Mouse (Mus musculus) brown adipose tissue, adult 24 weeks (tissue): ENCODE results near the gene Phf11c. TPM values are rescaled to one million over a fixed set of nuclear protein-coding genes. Genes with fewer than 3 reads are reported as not detected.
"Not testable (repeated sequence)": the region's sequence is repeated elsewhere in the genome, so short reads cannot be mapped to it uniquely, and the experiment has no call there.

Source experiments
- H3K27ac ChIP-seq: fragments of 200-500 bp; replicated peaks from 2 replicates; pipeline ENCODE4 v1.5.1; 2012; ENCODE audit warnings: low read depth, mild to moderate bottlenecking, low read length
- H3K4me1 ChIP-seq: fragments of 200-500 bp; 2 replicates; pipeline ENCODE4 v1.6.1; 2012; ENCODE audit warnings: low read length, mixed read lengths; ENCODE audit not compliant: control insufficient read depth, insufficient read depth, insufficient read length
- H3K4me3 ChIP-seq: fragments of 200-500 bp; 2 replicates; pipeline ENCODE4 v1.5.1; 2012; ENCODE audit warnings: low read depth, mild to moderate bottlenecking, low read length, moderate library complexity; ENCODE audit not compliant: insufficient read depth
- polyA plus RNA-seq: library from polyadenylated mRNA; stranded (reverse); fragments of >200 nt; gene quantifications from 2 replicates; pipeline ENCODE4 v1.2.4, GENCODE M21; 2012; ENCODE audit not compliant: missing spikeins, insufficient read depth, insufficient read length

Gene Phf11c
- polyA plus RNA-seq, 1 experiment: not detected

DNA sequence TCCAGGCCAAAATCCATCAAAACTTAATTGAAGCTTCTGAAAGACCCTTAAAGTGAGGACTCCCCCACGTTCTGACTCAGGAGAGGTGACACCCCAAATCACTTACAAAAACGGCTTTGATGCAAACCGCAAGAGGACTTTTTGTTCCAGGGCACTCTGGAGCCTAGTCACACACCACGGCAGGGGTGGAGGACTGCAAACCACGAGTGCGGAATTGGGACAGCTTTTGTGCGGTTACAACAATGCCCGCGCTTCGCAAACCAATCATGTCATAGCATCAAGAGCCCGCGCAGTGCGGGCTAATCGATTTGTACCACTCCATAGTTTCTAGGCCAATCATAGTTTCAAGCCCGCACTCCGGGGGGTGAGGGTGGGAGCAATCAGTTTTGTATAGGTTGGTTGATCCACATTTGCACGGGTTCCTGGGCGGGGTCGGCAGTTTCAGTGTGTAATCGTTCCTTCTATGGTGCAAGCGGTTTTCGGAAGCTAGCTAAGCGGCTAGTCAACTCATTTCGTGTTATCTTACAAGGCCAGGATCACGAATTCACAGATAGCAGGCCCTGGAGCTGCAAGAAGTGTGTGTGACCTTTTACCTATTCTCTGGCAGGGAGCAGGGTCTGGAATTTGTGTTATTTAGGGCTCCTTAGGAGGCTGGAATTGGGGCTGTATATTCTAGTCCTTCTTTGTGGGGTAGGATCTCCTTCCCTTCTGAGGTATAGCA, 24.7 kb downstream of the Phf11c start:
- peaks cover 3% of the 10 kb centered on the region; the same call in 1 of the 2 replicates for H3K4me1 ChIP-seq
- no peak overlapping the region for H3K4me3 ChIP-seq
- no peak overlapping the region for H3K27ac ChIP-seq

DNA sequence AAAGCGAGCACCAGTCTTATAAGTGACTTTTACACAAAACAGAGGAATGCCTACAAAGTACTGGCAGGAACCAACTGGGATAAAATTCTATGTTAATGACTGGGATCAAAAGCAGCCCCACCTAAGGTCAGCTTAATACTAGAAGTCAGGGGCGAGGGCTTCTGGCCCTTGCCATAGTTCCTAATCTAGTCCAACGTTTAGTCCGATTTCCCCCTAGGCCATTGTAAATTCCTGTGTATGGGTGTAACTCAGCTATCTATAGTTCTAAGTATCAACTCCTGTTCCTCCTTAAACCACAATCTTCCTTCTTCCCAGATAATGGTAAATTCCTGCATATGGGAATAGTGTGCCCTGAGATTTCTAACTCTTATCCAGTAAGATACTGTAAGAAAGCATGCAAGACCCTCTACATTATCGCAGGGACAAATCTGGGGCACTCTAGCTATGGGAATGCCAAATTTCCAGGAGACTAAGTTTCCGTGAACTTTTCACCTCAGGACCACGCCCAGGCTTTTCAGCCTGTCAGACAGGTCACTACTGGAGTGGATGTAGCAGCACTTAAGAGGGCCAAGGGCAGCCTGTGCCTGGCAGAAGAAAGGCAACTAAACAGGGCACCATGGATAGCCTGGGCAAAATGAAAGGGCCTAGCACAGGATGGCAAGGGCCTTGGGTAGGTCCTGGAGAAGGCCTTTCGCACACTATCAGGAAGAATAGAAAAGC, 28.6 kb downstream of the Phf11c start:
- peaks cover 3% of the 10 kb centered on the region; the same call in 1 of the 2 replicates for H3K4me1 ChIP-seq
- H3K27ac ChIP-seq: no peak overlapping the region
- no peak overlapping the region for H3K4me3 ChIP-seq

GRCm38 (mm10) chr14:59365244-59365644, 29.9 kb downstream of the Phf11c start, which contains the start of gene Phf11d:
Gene Phf11d, minus strand, starts transcription at chr14:59365470.
- Histone ChIP-seq H3K4me1 (peaks cover 3% of the 10 kb centered on the region; the same call in 1 of the 2 replicates), H3K4me3 (peak within 1 kb of the TSS; percentile 61)

GRCm38 (mm10) chr14:59341189-59341588, 54.0 kb downstream of the Phf11c start, which contains the start of gene Phf11b:
Gene Phf11b, minus strand, starts transcription at chr14:59341351.
- H3K4me3 ChIP-seq: peak within 1 kb of the TSS; percentile 38
- not testable (repeated sequence) for H3K4me1 ChIP-seq, H3K27ac ChIP-seq

More at GRCm38 (mm10) chr14:59365244-59365644, 29.9 kb downstream of the Phf11c start, which contains the start of gene Phf11d:
- peak within 1 kb of the TSS; percentile 95 for H3K27ac ChIP-seq

DNA sequence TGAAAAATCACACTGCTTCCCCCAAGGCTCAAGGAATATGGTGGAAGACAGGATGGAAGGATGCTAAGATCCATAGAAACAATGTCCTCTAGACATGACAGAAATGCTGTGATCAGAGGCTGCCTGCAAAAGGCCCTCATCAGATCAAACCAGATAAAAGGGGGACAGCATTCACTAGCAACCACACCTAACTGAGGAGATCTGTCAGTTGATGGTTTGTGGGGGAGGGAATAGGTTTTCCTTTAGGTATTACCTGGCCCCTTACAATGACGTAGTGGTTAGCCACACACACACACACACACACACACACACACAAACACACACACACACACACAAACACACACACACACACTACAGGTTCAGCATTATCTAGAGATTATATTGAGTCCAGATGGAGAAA, 55.6 kb downstream of the Phf11c start:
- Histone ChIP-seq H3K27ac (no peak overlapping the region), H3K4me3 (no peak overlapping the region), H3K4me1 (no peaks in the 10 kb centered on the region)

- H3K4me1 ChIP-seq, H3K27ac ChIP-seq, H3K4me3 ChIP-seq: not testable (repeated sequence)
Observed at GRCm38 (mm10) chr14:59336056-59336455, 59.1 kb downstream of the Phf11c start.

Other genes with a start within 250 kb of the Phf11c start
- not detected in 2 replicates for gene Gm5142, start 216.6 kb downstream of the Phf11c start, polyA plus RNA-seq
- gene Rcbtb1, start 194.2 kb downstream of the Phf11c start, polyA plus RNA-seq: 7.3 and 9.6 TPM in 2 replicates
- not detected in 2 replicates for gene Gm6904, start 135.2 kb downstream of the Phf11c start, polyA plus RNA-seq
- gene Phf11a, start 97.9 kb downstream of the Phf11c start, polyA plus RNA-seq: not detected in 2 replicates
- gene Phf11b, start 54.0 kb downstream of the Phf11c start, polyA plus RNA-seq: 1.2 and 2.0 TPM in 2 replicates
- 6.7 and 7.3 TPM in 2 replicates for gene Phf11d, start 29.9 kb downstream of the Phf11c start, polyA plus RNA-seq
- 4.3 and 5.6 TPM in 2 replicates for gene Setdb2, start 45.5 kb upstream of the Phf11c start, polyA plus RNA-seq
- 33.1 and 44.4 TPM in 2 replicates for gene Cab39l, start 45.6 kb upstream of the Phf11c start, polyA plus RNA-seq
- gene Cdadc1, start 202.6 kb upstream of the Phf11c start, polyA plus RNA-seq: 55.5 and 58.1 TPM in 2 replicates
- 0.44 and 2.0 TPM in 2 replicates for gene Shisa2, start 229.9 kb upstream of the Phf11c start, polyA plus RNA-seq